Mouse (Mus musculus) fibroblast of lung, adult 2 months (primary cell): ENCODE results near the gene Grm8.
"Not testable (repeated sequence)": the region's sequence is repeated elsewhere in the genome, so short reads cannot be mapped to it uniquely, and the experiment has no call there.

ENCODE experiments used
- DNase-seq: peaks from one replicate; pipeline ENCODE4 v3.0.0-alpha.2; 2011; ENCODE audit warnings: low read depth

Gene Grm8

DNA sequence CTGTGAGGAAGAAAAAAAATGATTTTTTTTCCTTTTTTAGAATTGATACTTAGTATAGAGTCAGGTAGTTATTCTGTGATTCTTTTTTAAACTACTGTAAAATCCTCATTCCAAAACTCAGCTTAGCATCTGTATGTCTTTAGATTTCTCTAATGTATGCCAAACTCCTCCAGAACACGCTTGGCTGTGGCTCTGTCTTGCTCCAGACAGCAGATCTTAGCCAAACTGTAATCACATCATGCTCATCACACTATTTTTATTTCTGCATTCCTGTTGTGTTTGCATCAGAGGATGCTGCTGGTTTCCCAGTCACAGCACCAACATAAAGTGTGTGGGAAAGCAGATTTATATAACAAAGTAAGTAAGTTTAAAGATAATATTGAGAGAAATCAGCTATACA, 249.2 kb downstream of the Grm8 start:
- no peak for DNase-seq

DNA sequence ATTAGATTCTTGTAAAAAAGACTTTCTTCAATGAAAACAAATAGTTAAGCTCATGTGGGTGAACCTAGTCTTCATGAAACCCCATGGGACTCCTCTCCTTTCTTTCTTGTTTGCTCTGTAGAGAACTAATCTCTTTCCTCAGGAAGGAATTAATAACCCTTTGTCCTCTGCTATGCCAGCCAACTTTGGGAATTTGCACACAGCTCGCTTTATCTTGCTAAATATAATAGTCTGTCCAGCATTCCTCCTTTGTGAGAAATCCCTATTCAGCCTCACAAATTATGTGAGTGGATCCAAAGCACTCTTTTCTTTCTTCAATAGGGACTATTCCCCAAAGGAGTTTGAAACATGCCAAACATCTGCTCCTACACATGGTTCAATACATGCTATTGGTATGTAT, 285.3 kb downstream of the Grm8 start:
- no peak for DNase-seq

DNA sequence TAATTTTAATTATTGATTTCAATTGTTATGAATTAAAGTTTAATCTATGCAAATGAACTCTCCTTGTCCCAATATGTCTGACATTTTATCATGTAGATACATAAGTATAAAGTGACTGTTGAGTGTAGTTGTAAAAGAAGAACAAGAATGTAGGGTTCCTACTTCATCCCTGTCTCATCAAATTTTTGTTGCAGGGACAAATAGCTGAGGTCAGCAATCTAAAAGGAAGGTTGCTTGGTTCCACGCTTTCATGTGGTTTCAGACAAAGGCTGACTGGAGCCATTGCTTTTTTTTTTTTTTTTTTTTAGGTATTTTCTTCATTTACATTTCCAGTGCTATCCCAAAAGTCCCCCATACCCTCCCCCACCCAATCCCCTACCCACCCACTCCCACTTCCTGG, 298.8 kb downstream of the Grm8 start:
- DNase-seq, result no peak

DNA sequence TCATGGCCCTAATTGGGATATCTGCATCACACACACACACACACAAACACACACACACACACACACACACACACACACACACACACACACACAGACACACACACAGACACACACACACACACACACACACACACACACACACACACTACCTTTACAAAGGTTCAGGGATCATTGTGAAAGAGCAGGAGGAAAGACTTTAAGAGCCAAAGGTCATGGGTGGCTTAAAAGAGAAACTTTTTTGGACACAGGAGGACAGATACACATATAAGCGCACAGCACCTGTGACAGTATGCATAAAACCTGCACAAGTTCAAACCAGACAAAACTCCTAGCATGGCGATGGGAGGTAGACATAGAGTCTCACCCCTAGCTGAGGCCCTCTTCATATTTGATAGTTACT, 315.2 kb downstream of the Grm8 start:
- not testable (repeated sequence) for DNase-seq

DNA sequence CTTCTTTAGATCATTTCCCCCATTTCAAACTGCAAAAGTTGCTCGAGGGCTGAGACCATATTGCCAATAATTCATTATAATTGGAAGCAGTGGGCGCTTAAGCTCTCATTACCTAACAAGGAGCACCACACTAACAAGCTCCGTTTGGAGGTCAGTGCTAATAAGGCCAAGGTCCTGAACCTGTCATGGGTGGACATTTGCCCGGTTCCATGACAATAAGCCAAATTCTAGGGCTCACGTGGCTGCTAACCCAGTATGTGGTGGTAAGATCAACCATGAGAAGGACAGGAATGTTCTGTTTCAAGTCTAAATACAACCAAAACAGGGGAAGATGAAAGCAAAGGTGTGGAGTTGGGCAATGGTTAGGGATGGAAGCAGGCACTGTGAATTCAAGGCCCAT, 322.2 kb downstream of the Grm8 start:
- DNase-seq, result no peak

DNA sequence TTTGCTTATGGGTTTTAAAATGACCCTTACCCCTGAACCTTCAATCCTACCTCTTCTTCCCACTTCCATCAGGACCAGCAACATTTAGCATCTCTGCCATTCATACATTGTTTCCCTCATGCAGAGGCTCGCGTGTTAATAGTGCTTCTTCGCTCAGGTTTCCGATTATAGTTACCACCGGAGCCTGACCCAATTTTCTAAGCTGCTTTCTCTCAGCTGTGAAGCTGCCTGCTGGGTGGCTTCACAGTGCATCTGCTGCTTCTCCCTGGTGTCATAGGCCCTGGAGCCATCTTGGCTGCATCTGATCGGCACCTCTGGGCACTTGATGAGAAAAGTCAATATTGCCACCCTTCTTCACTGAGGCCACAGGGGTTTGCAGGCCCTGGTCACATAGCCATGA, 325.0 kb downstream of the Grm8 start:
- DNase-seq, result no peak

DNA sequence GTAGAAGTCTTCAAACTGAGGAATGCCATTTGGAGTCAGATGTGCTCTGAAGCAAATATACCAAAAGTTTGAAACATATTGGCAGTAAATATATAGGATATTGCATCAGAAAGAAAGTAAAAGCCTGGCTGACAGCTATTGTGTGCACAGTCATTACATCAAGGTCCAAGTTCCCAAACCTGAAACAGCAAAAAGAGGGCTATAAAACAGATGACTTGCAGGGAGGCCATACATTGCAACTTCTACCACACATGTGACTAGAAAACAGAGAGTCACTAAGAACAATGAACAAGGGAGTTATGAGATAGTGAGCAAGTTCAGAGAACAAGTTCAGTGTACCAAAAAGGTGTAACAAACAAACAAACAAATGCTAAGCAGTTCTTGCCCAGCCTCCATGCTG, 328.2 kb downstream of the Grm8 start:
- DNase-seq, result no peak

DNA sequence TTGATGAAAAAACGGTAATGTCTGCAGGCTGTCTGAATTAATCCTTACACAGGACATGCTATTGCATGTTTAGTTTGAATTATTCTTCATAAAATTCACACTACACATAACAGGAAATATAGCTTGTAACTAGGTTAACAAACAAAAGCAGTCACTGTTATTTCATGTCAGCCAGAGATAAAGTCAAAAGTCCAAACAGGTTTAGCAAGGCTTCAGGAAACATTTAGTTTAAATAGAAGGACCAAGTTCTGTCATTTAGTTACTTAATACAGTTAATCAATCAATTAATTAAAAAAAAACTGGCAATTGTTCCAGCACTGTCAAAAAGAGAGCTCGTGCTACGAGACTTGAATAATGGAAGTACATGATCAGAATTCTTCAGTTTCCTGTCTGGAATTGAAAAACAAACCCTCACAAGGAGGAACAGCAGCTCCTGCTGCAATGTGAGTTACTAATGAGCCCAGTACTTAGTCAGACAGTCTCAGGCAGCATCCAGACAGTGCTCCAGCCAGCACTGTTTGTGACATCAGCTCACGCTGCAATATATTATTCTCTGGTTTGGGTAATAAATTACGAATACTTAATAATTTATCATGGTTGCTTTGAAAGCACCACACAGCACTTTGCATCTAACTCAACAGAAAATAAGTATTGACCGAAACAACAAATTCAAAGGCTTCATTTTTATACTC, 334.0 kb downstream of the Grm8 start:
- no peak for DNase-seq

DNA sequence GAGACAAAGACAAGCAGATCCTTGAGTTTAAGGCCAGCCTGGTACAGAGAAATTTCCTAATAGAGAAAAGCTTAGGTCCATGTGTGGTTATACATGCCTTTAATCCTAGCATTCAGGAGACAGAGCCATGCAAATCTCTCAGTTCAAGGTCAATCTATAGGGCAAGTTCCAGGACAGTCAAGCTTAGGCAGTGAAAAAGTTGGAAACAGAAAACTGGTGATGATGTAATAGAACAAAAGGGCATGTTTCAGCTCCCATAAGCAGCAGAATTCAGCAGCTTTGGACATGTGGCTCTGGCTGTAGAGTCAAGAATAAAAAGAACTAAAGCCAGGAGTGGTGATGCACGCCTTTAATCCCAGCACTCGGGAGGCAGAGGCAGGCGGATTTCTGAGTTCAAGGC, 336.2 kb downstream of the Grm8 start:
- DNase-seq, result no peak

DNA sequence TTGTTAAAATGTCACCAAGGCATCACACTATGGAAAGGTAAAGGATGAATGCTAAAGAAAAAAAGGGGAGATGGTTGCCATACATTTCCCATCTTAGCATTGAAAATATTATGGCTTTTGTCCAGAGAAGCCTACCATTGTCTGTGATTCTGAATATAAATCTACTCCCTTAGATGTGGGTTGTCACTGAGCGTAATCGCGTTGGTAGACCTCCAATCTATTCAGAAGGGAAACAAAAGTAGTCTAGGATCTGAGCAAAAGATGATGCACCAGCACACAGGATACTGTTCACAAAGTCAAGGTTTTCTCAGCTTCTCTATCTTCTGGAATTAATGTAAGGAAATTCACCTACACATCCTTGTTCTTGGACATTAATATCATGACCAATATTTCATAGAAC, 345.4 kb downstream of the Grm8 start:
- no peak for DNase-seq

DNA sequence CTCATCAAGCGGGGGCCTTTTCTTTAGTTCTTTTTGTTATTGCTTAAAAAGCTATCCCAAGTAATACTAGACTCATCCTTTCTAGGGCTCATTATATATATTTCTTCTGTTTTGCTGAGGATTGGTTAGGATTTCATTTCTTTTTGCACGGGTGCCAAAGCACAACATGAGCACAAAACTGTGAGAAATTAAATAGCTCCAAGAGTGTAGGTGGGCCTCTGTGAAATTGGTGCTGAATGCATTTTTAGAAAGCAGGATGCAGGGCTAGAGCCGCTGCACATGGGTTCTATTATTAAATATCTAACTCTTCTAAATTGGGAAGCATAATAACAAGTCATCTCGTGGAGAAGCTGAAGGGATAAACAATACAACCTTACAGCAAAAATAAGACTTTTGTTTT, 345.8 kb downstream of the Grm8 start:
- no peak for DNase-seq

DNA sequence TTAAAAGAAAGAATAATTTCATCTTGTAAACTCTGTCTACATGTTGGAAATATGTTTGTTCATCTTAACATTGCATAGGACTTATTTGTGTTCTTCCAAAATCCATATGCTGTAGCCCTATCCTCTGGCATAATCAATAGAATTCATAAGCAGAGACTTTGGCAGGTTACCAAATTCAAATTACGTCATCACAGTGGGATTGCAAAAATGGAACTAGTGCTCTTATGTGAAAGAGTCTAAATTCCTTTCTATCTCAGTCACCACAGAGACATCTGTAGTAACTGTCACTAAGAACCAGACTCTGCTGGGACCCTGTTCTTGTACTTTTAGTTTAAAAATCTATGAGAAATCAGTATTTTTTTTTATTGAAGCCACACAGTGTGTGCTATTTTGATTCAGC, 352.7 kb downstream of the Grm8 start:
- no peak for DNase-seq

DNA sequence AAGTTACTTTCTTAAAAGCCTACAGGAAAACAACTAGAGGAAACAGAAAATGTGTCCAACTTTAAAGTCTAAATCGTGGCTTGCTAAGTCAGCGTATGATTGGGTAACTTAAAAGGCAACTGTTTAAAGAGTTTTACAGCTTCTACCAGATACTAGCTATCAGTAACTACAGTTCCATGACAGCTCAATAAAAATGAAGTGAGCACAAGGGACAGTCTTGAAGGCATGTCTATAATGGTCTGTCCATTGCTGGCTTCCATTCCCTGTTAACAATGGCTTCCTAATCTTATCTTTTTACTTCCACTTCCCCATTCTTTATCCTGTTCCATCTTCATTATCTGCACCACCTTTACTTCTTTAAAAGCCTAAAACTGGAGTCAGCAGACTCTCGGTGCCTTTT, 353.6 kb downstream of the Grm8 start:
- DNase-seq, result no peak

DNA sequence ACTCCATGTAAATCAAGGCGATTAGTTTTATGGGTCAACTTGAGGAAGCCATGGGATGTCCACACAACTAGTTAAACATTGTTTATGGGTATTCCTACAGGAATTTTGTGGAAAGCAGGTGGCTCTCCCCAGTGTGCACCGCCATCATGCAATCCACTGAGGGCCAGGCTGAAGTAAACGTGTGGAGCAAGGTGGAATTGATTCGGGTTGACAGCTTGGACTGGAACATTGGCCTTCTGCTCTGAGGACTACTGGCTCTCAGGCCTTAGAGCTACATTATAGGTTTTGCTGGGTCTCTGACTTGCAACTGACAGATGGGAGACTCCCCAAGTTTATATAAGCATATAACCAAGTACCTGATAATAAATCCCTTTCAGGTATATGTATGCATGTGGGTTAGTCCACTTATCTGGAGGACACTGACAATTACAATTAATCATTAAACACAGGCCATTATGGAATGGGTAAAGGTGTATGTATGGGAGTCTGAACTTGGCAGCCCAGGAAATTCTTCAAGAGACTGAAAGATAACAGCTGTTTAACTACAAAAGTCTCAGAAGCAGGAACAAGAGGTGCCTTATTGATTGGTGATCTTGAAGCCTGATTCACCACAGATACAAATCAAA, 359.2 kb downstream of the Grm8 start:
- no peak for DNase-seq

DNA sequence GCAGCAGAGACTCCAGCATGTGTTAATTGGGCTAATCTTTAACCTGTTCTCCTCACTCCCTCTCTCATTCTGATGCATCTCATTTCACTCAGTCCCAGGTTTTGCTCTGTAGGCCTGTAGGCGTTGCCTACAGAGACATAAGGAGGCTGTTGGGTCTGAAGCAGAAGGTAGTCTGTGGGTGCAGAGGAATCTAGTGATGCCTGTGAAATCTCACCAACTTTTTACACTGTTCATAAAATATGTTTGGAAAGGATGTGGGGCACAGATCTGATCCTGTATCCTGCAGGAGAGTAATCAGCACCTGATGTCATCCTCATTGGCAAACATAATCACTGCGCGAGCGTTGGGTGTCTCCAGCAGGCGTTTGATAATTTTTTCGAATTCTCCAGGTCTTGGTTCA, 372.9 kb downstream of the Grm8 start:
- DNase-seq, result no peak

DNA sequence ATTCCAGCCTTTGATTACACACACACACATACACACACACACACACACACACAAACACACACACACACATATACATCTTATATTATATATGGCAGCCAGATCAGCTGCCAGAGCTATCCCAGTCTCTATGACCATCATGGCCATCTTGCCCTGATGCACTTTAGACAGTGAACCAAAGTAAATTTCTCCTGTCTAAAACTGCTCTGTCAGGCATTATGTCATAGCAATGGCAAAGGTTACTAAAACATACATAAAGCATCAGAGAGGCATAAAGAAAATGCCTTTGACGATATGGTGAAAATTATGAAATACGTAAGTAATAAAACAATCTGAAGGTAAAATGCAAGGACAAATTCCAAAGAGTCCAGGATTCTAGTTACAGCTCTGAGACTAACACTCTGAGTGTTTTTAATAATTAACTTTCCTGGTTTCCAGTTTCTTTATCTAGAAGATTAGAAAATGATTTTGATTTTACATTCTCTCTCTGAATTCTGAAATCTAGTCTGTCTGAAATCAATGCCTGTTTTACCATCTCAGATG, 381.6 kb downstream of the Grm8 start:
- DNase-seq, result no peak

DNA sequence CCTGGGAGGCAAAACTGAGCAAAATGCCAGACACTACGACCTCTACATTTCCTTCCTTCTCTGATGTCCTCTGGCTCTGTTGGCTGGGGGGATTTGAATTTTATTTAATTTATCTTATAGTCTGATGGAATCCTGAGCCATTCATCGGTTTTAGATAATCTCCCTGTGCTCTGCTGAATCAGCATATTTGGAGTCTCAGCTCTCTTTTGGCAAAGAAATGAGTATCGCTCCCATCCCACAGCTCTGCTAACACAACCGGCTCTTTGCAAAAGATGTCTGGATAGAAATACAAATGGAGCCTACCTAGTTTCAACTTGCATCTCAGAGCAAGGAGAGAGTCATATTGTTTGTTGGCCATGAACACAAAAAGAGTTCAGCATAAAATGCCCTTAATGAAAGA, 388.5 kb downstream of the Grm8 start:
- DNase-seq, result no peak

DNA sequence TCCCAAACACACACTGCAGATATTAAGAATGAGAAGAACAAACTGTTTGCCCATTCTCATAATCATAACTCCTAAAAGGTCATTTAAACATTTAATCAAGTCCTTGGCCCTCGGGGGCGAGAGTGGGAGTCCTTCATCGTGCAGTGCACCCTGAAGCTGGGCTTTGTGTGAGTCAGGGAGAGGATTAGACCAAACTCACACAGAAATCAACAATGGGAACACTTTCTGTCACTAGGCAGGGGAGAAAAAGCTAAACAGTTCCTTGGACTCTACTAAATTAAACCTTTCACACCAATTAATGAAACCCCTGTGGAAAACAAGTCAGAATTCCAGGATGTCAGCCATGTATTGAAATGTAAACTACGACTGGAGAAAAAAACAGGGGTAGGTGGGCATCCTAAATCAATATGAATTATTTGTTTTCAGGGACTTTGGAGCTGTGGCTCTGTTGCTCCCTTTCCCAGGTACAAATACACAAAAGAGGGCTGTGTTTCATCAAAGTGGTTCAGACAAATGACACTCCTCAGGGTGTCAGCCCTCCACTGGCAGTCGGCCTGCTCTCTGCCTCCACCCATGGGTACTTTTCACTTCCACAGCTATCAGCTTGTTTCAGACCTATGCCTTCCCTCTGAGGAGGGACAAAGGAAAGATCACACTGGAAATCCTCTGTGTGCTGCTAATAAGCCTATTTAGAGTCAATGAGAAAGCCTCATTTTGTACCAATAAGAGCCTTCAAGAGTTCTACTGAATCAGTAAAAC, 389.1 kb downstream of the Grm8 start:
- no peak for DNase-seq

DNA sequence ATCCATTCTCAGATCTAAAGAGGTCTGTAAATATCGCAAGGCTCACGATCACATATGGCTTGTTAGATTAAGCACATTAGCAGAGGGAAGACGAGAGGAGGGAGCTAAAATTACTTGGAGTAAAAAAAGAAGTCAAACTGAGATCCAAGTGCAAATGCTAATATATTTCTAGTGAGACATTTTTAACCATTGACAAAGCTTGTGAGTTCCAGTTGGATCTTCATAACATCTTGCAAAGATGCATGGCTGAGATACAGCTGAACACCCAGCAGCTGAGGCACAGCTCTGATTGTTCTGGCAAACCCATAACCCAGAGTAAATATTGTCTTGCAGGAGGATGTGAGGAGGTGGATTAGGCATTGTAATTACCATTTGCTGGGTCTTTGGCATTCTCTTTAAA, 445.6 kb downstream of the Grm8 start:
- DNase-seq, result no peak

DNA sequence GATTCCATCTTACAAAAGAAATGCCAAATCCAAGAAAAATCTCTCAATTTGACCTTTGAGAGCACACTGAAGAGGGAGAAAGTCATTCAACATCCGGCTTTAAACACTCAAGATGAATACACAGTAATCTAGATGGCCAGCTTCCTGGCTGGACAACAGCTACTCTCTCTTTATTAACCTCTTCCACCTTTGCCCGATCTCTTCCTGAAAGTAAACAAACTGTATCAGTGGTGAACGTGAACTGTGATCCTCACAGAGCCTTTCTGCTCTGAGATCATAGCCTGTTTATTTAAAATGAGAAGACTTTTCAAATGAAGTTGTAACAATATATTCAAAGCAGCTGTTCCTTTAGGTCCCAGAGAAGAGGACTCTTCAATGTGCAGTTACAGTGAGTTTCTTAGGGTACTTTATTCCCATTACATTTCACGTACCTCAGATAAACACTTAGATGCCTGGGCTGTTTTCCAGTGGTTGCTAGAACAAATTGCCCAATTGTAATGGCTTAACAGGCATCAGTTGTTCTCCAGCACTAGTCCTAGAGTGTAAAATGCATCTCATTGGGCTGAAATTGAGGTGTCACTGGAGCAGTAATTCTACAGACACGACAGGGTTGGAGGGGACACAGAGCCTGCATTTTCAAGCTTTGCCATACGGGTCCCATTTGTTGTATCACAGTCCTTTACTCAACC, 473.1 kb downstream of the Grm8 start:
- DNase-seq, result no peak

DNA sequence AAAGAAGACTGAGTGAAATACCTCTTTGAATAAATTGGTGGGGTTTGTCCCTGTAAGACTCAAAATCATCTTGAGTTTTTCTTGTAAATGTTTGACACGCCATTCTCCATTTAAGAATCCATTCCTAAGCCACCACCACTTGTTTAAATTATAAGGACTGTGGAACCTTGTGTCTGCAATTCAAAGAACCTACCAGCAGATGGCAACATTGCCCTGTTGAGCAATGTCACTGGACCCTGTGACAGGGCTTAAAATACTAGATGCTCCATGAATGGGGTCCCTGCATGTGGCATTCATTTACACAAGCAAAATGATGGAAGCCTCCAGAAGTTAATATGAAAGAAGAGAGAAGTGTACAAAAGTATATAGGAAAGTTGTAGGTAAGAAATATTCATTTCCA, 477.5 kb downstream of the Grm8 start:
- peak; percentile 11 for DNase-seq

DNA sequence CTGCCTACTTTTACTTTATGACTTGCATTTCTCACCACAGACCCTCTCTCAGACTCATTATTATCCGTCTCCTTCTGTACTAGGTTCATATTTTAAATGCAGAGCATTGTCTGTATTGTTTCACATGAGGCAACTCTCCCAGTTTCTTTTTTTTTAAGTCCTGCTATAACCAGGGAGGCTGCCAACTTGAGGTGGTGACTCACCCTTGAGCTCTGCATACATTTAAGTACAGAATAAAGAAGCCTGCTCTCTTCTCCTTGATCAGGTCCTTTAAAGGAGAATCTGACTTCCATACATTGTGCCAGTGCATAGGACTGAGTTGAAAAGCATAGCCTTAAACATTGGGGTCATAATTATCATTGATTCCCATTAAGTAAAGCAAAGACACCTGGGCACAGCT, 488.5 kb downstream of the Grm8 start:
- DNase-seq, result no peak

DNA sequence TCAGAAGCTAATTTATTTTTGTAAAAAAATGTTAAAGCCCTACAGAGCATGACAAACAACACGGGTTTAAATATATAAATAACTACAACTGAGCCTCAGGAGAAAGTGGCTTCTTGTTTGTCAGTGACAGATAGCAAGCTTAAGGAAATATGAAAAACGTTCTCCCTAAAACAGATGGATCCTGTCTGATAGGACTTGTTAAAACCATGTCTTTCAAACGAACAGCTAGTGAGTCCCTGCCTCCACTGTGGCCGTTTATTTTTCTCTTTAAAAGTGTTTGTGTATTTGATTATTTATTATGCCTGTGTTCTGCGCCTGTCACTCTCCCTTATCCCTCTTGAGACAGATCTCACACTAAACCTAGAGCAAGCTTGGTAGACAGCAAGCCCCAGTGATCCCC, 489.9 kb downstream of the Grm8 start:
- DNase-seq, result no peak
